Mouse (Mus musculus): ENCODE results near the gene Usp2. TPM values are rescaled to one million over a fixed set of nuclear protein-coding genes. Genes with fewer than 3 reads are reported as not detected.
A peak's percentile ranks its signal among the peaks of the same experiment; 100 is the strongest.

The Usp2 gene
- polyA plus RNA-seq, 1 experiment from 2014 or later = 12.7 TPM

- Histone ChIP-seq H3K27me3 (ENCODE audit: control insufficient read depth, insufficient read depth, low read length) (no peaks in the 10 kb centered on the region), H3K9me3 (replicated peaks; ENCODE audit: control insufficient read depth, low read length) (no peaks in the 10 kb centered on the region), H3K36me3 (replicated peaks; ENCODE audit: control insufficient read depth, insufficient read depth, low read depth, low read length) (no peaks in the 10 kb centered on the region), H3K4me2 (ENCODE audit: low read depth, low read length) (no peak overlapping the region), H3K9ac (replicated peaks; ENCODE audit: low read length) (no peak overlapping the region), H3K4me1 (ENCODE audit: control insufficient read depth, insufficient read depth, low read length) (no peaks in the 10 kb centered on the region; the same call in 1 of the 2 replicates), H3K27ac (replicated peaks; ENCODE audit: low read depth, low read length) (no peak overlapping the region), H3K4me3 (ENCODE audit: low read depth, low read length) (no peak overlapping the region)
- no peak for DNase-seq (ENCODE audit: low spot score)
- ATAC-seq (replicated peaks; ENCODE audit: insufficient number of reproducible peaks, low FRiP score, low TSS enrichment, low read depth) = no peak
- WGBS = 69% methylated on average over 10 of the region's 10 CpGs
Observed at GRCm38 (mm10) chr9:44079997-44080780, 13.4 kb downstream of the Usp2 start.

GRCm38 (mm10) chr9:44080953-44081352 is 14.1 kb downstream of the Usp2 start:
- no peak overlapping the region for H3K9ac ChIP-seq (replicated peaks; ENCODE audit: low read length)
- H3K9me3 ChIP-seq (replicated peaks; ENCODE audit: control insufficient read depth, low read length) = no peaks in the 10 kb centered on the region
- peaks cover 4% of the 10 kb centered on the region for H3K27me3 ChIP-seq (ENCODE audit: control insufficient read depth, insufficient read depth, low read length)
- ATAC-seq (replicated peaks; ENCODE audit: insufficient number of reproducible peaks, low FRiP score, low TSS enrichment, low read depth) (no peak), DNase-seq (ENCODE audit: low spot score) (no peak)
- H3K4me1 ChIP-seq (ENCODE audit: control insufficient read depth, insufficient read depth, low read length) = no peaks in the 10 kb centered on the region; the same call in 1 of the 2 replicates
- no peak overlapping the region for H3K27ac ChIP-seq (replicated peaks; ENCODE audit: low read depth, low read length)
- H3K4me3 ChIP-seq (ENCODE audit: low read depth, low read length) = no peak overlapping the region
- no peak overlapping the region for H3K4me2 ChIP-seq (ENCODE audit: low read depth, low read length)
- H3K36me3 ChIP-seq (replicated peaks; ENCODE audit: control insufficient read depth, insufficient read depth, low read depth, low read length) = no peaks in the 10 kb centered on the region
- WGBS = 94% methylated on average over 5 of the region's 5 CpGs

GRCm38 (mm10) chr9:44081581-44081980 is 14.8 kb downstream of the Usp2 start:
- no peak overlapping the region for H3K4me3 ChIP-seq (ENCODE audit: low read depth, low read length)
- no peaks in the 10 kb centered on the region; the same call in 1 of the 2 replicates for H3K4me1 ChIP-seq (ENCODE audit: control insufficient read depth, insufficient read depth, low read length)
- H3K27ac ChIP-seq (replicated peaks; ENCODE audit: low read depth, low read length) = no peak overlapping the region
- no peak for DNase-seq (ENCODE audit: low spot score)
- peaks cover 6% of the 10 kb centered on the region for H3K27me3 ChIP-seq (ENCODE audit: control insufficient read depth, insufficient read depth, low read length)
- no peak overlapping the region for H3K4me2 ChIP-seq (ENCODE audit: low read depth, low read length)
- H3K9me3 ChIP-seq (replicated peaks; ENCODE audit: control insufficient read depth, low read length) = no peaks in the 10 kb centered on the region
- ATAC-seq (replicated peaks; ENCODE audit: insufficient number of reproducible peaks, low FRiP score, low TSS enrichment, low read depth) = no peak
- no peaks in the 10 kb centered on the region for H3K36me3 ChIP-seq (replicated peaks; ENCODE audit: control insufficient read depth, insufficient read depth, low read depth, low read length)
- H3K9ac ChIP-seq (replicated peaks; ENCODE audit: low read length) = no peak overlapping the region
- 69% methylated on average over 5 of the region's 5 CpGs for WGBS

GRCm38 (mm10) chr9:44082266-44082665 is 15.4 kb downstream of the Usp2 start:
- WGBS = 93% methylated on average over 5 of the region's 5 CpGs
- Histone ChIP-seq H3K27ac (replicated peaks; ENCODE audit: low read depth, low read length) (no peak overlapping the region), H3K9me3 (replicated peaks; ENCODE audit: control insufficient read depth, low read length) (no peaks in the 10 kb centered on the region), H3K4me1 (ENCODE audit: control insufficient read depth, insufficient read depth, low read length) (no peaks in the 10 kb centered on the region; the same call in 1 of the 2 replicates), H3K36me3 (replicated peaks; ENCODE audit: control insufficient read depth, insufficient read depth, low read depth, low read length) (no peaks in the 10 kb centered on the region), H3K9ac (replicated peaks; ENCODE audit: low read length) (no peak overlapping the region), H3K4me2 (ENCODE audit: low read depth, low read length) (no peak overlapping the region), H3K27me3 (ENCODE audit: control insufficient read depth, insufficient read depth, low read length) (peaks cover 6% of the 10 kb centered on the region), H3K4me3 (ENCODE audit: low read depth, low read length) (no peak overlapping the region)
- DNase-seq (ENCODE audit: low spot score) (no peak), ATAC-seq (replicated peaks; ENCODE audit: insufficient number of reproducible peaks, low FRiP score, low TSS enrichment, low read depth) (no peak)

- no peak for DNase-seq (ENCODE audit: low spot score)
- 7% methylated on average over 23 of the region's 23 CpGs for WGBS
- peak overlapping the region; percentile 97; the same call in 1 of the 2 replicates for H3K4me2 ChIP-seq (ENCODE audit: low read depth, low read length)
- no peaks in the 10 kb centered on the region for H3K36me3 ChIP-seq (replicated peaks; ENCODE audit: control insufficient read depth, insufficient read depth, low read depth, low read length)
- ATAC-seq (replicated peaks; ENCODE audit: insufficient number of reproducible peaks, low FRiP score, low TSS enrichment, low read depth) = no peak
- peaks cover 6% of the 10 kb centered on the region for H3K27me3 ChIP-seq (ENCODE audit: control insufficient read depth, insufficient read depth, low read length)
- no peaks in the 10 kb centered on the region for H3K9me3 ChIP-seq (replicated peaks; ENCODE audit: control insufficient read depth, low read length)
- no peak overlapping the region for H3K9ac ChIP-seq (replicated peaks; ENCODE audit: low read length)
- H3K4me3 ChIP-seq (ENCODE audit: low read depth, low read length) = no peak overlapping the region
- H3K4me1 ChIP-seq (ENCODE audit: control insufficient read depth, insufficient read depth, low read length) = peaks cover 6% of the 10 kb centered on the region
- no peak overlapping the region for H3K27ac ChIP-seq (replicated peaks; ENCODE audit: low read depth, low read length)
Observed at GRCm38 (mm10) chr9:44083392-44084121, 16.7 kb downstream of the Usp2 start.

DNA sequence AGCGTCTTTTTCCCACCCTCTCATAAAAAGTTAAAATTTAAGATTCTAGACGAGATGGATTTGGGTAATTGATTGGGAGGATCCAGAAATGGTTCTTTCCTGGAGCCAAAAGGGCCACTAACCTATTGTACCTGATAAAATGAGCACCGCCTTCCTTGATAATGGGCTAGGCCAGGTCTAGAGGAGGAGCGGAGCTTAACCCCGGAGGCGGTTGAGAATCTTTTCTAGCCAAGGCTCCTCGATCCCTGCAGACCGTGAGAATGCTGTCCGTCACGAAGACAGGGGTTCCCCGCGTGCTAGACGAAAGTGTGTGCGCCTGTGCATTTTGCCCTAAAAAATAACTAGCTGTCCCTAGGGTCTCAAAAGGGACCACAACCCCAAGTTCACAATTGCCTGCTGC is 17.4 kb downstream of the Usp2 start:
- 2% methylated on average over 14 of the region's 14 CpGs for WGBS
- Histone ChIP-seq H3K4me1 (ENCODE audit: control insufficient read depth, insufficient read depth, low read length) (peaks cover 6% of the 10 kb centered on the region), H3K27ac (replicated peaks; ENCODE audit: low read depth, low read length) (no peak overlapping the region), H3K9ac (replicated peaks; ENCODE audit: low read length) (peak overlapping the region; percentile 72), H3K36me3 (replicated peaks; ENCODE audit: control insufficient read depth, insufficient read depth, low read depth, low read length) (no peaks in the 10 kb centered on the region), H3K9me3 (replicated peaks; ENCODE audit: control insufficient read depth, low read length) (no peaks in the 10 kb centered on the region), H3K4me3 (ENCODE audit: low read depth, low read length) (peak overlapping the region; percentile 58), H3K4me2 (ENCODE audit: low read depth, low read length) (peak overlapping the region; percentile 97), H3K27me3 (ENCODE audit: control insufficient read depth, insufficient read depth, low read length) (peaks cover 6% of the 10 kb centered on the region)
- DNase-seq (ENCODE audit: low spot score) (no peak), ATAC-seq (replicated peaks; ENCODE audit: insufficient number of reproducible peaks, low FRiP score, low TSS enrichment, low read depth) (0 out of 2 replicates have a peak, but pooled peaks have one; percentile 11)

GRCm38 (mm10) chr9:44084659-44085229 is 17.9 kb downstream of the Usp2 start:
- H3K4me1 ChIP-seq (ENCODE audit: control insufficient read depth, insufficient read depth, low read length) = peaks cover 6% of the 10 kb centered on the region
- DNase-seq (ENCODE audit: low spot score) (peak; percentile 90), ATAC-seq (replicated peaks; ENCODE audit: insufficient number of reproducible peaks, low FRiP score, low TSS enrichment, low read depth) (peak; percentile 79)
- peak overlapping the region; percentile 72 for H3K9ac ChIP-seq (replicated peaks; ENCODE audit: low read length)
- H3K27me3 ChIP-seq (ENCODE audit: control insufficient read depth, insufficient read depth, low read length) = peaks cover 6% of the 10 kb centered on the region
- no peaks in the 10 kb centered on the region for H3K36me3 ChIP-seq (replicated peaks; ENCODE audit: control insufficient read depth, insufficient read depth, low read depth, low read length)
- H3K4me2 ChIP-seq (ENCODE audit: low read depth, low read length) = peak overlapping the region; percentile 97
- peak overlapping the region; percentile 58 for H3K4me3 ChIP-seq (ENCODE audit: low read depth, low read length)
- no peak overlapping the region for H3K27ac ChIP-seq (replicated peaks; ENCODE audit: low read depth, low read length)
- no peaks in the 10 kb centered on the region for H3K9me3 ChIP-seq (replicated peaks; ENCODE audit: control insufficient read depth, low read length)
- WGBS = under 1% methylated on average over 62 of the region's 62 CpGs
